Mouse (Mus musculus) heart, embryonic 14.5 days (tissue): ENCODE data around the gene Uchl5. TPM values are rescaled to one million over a fixed set of nuclear protein-coding genes. Genes with fewer than 3 reads are reported as not detected.
A peak's percentile ranks its signal among the peaks of the same experiment; 100 is the strongest.

Source experiments
- ATAC-seq: fragments of 200-750 bp; cut with Nextera tagmentation; 2 replicates; pipeline ENCODE4 v1.8.0; 2017; ENCODE audit warnings: low read depth, moderate TSS enrichment; ENCODE audit not compliant: insufficient number of reproducible peaks, insufficient read depth, low FRiP score
- H3K27ac ChIP-seq, 2 experiments: fragments of 200-500 bp in 1 of 2; fragments of 300-500 bp in 1 of 2; sonication (generic) in 1 of 2; replicated peaks in 1 of 2; 2 replicates each; pipeline ENCODE4 v1.5.1; 2012 to 2014; ENCODE audit warnings: low read depth in 2 of 2, low read length in 2 of 2, control low read depth in 1 of 2, mild to moderate bottlenecking in 1 of 2, mixed read lengths in 1 of 2; ENCODE audit not compliant: control insufficient read depth in 1 of 2, insufficient read depth in 1 of 2
- H3K27me3 ChIP-seq: fragments of 300-500 bp; sonication (generic); 2 replicates; pipeline ENCODE4 v1.6.1; 2014; ENCODE audit warnings: mild to moderate bottlenecking, low read length, control low read depth; ENCODE audit not compliant: control insufficient read depth, insufficient read depth
- H3K36me3 ChIP-seq: fragments of 300-500 bp; sonication (generic); 2 replicates; pipeline ENCODE4 v1.6.1; 2014; ENCODE audit warnings: mild to moderate bottlenecking, control low read depth, low read length, mixed read lengths; ENCODE audit not compliant: control insufficient read depth, insufficient read depth
- H3K4me1 ChIP-seq, 2 experiments: fragments of 200-500 bp in 1 of 2; fragments of 300-500 bp in 1 of 2; sonication (generic) in 1 of 2; 2 replicates each; pipeline ENCODE4 v1.6.1; 2012 to 2014; ENCODE audit warnings: low read length in 2 of 2, control low read depth in 1 of 2, mixed read lengths in 1 of 2; ENCODE audit not compliant: control insufficient read depth in 2 of 2, insufficient read depth in 2 of 2
- H3K4me2 ChIP-seq: fragments of 300-500 bp; sonication (generic); 2 replicates; pipeline ENCODE4 v1.6.1; 2014; ENCODE audit warnings: mild to moderate bottlenecking, low read length
- H3K4me3 ChIP-seq, 2 experiments: fragments of 200-500 bp in 1 of 2; fragments of 300-500 bp in 1 of 2; sonication (generic) in 1 of 2; 2 replicates each; pipeline ENCODE4 v1.5.1; 2012 to 2014; ENCODE audit warnings: low read length in 2 of 2, mild to moderate bottlenecking in 2 of 2, control low read depth in 1 of 2, low read depth in 1 of 2, moderate library complexity in 1 of 2; ENCODE audit not compliant: control insufficient read depth in 1 of 2, insufficient read depth in 1 of 2
- H3K9ac ChIP-seq: fragments of 300-500 bp; sonication (generic); 2 replicates; pipeline ENCODE4 v1.6.1; 2014; ENCODE audit warnings: mild to moderate bottlenecking, low read length
- H3K9me3 ChIP-seq: fragments of 300-500 bp; sonication (generic); 2 replicates; pipeline ENCODE4 v1.6.1; 2016; ENCODE audit warnings: low read length, control low read depth; ENCODE audit not compliant: control insufficient read depth
- WGBS: fragments of 180-500 bp; shearing (Covaris S2); extraction: QIAGEN DNeasy Blood & Tissue Kit; methylation state at CpG from one replicate; pipeline ENCODE4 v1.1.7; 2014; 5-methylcytosine and 5-hydroxymethylcytosine counted together
- polyA plus RNA-seq: library from polyadenylated mRNA; unstranded; fragments of >200 nt; fragmentation: Nextera tagmentation; extraction: Ambion mirVana; gene quantifications from 2 replicates; pipeline ENCODE4 v1.2.1, GENCODE M21; 2014

Gene Uchl5
- 44.7 and 45.8 TPM in 2 replicates for polyA plus RNA-seq

DNA sequence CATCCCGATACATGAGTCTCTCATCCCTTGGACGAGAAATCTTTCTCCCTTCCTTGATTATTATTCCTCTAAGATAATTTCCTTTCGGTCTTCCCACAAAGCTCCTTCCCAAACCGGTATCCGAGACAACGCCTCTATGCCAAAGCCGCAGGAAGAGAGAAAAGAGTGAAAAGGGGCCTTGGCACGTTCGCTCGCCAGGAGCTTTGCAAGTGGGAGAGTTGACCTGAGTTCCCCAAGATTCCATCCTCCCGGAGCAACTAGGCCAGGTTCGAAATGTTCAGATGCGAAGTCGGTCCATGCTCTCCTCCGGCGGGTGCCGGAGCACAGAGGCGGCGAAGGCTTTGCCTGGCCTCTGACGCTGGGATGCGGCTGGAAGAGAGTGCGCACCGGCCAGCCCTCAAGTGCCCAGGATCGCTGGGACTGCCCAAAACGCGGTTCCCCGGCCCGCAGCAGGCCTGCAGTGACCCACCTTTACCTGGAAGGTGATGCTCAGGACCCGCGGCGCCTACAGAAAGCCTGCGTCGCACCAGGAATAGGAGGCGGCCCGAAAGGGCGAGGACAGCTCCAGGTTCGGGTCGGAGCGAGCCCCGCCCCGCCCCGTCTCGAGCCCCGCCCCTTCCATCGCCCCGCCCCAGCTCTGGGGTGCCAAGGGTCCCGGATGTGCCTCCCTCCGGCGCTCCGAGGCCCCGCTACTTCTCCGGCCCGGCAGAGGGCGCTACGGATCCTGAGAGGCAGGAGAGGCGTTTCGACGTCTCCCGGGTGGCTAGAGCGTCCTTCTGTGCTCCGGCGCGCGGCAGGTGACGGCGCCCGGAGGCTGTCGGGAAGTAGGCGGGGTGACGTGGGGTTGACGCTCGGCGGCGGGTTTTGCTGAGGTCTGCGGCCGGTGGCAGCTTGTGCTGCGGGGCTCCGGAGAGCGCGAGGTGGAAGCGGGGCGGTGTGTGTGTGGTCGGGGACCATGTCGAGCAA is at the start of gene Uchl5, which contains the start of gene Trove2:
Uchl5 (plus strand) TSS at position 827 of the 966 bp plus-strand sequence.
Trove2 (minus strand) TSS at position 623 of the 966 bp plus-strand sequence.
- Histone ChIP-seq H3K4me2 (peak within 1 kb of the TSS; percentile 83), H3K27ac (peak within 1 kb of the TSS; percentile 53 to 71), H3K4me3 (peak within 1 kb of the TSS; percentile 74 to 93), H3K27me3 (no peaks in the 10 kb centered on the region), H3K4me1 (peaks cover 3 to 24% of the 10 kb centered on the region in 2 experiments; a peak in 2 of 4 replicates), H3K36me3 (peaks cover 11% of the 10 kb centered on the region; the same call in 1 of the 2 replicates), H3K9me3 (no peaks in the 10 kb centered on the region), H3K9ac (peak within 1 kb of the TSS; percentile 89)
- WGBS = under 1% methylated on average over 78 of the region's 84 CpGs
- ATAC-seq = peak; percentile 96

DNA sequence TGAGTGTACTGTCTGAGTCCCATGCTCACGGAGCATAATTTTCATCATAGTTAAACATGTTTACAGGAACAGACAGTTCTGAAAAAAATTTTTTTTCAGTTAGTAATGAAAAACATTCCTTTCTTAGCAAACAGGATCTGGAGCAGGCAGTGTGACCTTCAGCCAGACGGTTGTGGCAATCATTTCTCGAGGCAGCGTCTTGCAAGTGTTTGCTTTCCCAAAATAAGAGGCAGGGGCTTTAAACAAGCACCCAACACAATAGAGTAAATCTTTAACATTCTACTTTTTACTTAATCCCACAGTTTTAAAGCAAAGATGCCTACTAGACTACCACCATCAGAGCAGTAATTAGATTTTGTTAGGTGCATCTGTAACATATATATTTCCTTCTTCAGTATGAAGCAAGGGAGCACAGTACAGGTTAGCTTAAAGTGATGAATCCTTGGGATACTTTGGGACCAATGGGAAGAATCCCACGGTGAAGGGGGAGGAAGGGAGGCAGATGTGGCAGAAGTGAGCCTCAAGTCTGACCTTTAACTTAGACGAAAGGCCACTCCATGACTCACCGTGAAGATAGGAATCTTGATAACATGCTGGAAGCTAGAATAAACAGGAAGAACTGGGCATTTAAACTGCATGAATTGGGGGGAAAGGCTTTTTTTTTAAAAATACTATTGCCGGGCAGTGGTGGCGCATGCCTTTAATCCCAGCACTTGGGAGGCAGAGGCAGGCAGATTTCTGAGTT is 49.2 kb upstream of the Uchl5 start:
- Histone ChIP-seq H3K27me3 (no peaks in the 10 kb centered on the region), H3K27ac (no peak overlapping the region), H3K36me3 (no peaks in the 10 kb centered on the region), H3K4me2 (no peak overlapping the region), H3K9ac (no peak overlapping the region), H3K4me3 (no peak overlapping the region), H3K4me1 (no peaks in the 10 kb centered on the region), H3K9me3 (0 out of 2 replicates have a peak, but pooled peaks cover 3% of the 10 kb centered on the region)
- WGBS = 61% methylated on average over 9 of the region's 9 CpGs
- no peak for ATAC-seq

DNA sequence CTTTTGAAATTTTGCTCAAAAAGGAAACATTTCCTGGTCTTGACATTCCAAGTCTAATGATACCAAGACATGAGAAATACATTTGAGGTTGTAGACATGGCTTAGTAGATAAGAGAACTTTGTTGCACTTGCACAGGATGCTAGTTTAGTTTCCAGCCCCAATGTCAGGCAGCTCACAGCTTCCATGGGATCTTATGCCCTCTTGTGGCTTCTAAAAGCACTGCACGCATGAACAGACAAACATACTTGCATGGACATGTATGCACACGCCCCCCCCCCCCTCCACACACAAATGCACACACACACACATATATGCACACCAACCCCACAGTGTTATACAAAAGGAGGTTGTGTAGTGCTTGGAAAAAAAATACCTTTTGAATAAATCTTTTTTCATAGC is 46.2 kb upstream of the Uchl5 start:
- no peak for ATAC-seq
- Histone ChIP-seq H3K4me1 (no peaks in the 10 kb centered on the region), H3K9ac (no peak overlapping the region), H3K36me3 (no peaks in the 10 kb centered on the region), H3K4me3 (no peak overlapping the region), H3K4me2 (no peak overlapping the region), H3K27ac (no peak overlapping the region), H3K9me3 (0 out of 2 replicates have a peak, but pooled peaks cover 3% of the 10 kb centered on the region), H3K27me3 (no peaks in the 10 kb centered on the region)
- WGBS = 72% methylated on average over 2 of the region's 2 CpGs

DNA sequence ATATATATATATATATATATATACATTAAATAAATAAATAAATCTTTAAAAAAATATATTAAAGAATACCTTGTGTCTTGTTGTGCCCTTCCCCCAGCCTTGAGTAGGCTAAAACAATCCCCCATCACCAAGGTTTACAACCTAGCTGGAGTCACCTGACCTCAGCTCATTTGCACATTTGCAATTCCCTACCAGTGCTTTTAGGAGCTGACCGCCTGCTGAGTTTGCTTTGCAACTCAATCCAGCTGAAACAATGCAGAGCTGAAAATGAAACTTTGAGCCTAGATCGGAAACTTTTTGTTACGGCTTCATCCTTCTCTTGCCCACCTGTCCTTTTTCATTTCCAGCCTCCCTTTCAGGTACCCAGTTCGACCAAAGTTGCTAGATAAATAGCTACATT is 45.4 kb upstream of the Uchl5 start:
- H3K9me3 ChIP-seq = 0 out of 2 replicates have a peak, but pooled peaks cover 3% of the 10 kb centered on the region
- 64% methylated on average over 4 of the region's 4 CpGs for WGBS
- H3K4me2 ChIP-seq = no peak overlapping the region
- no peaks in the 10 kb centered on the region for H3K27me3 ChIP-seq
- no peak overlapping the region for H3K9ac ChIP-seq
- no peak overlapping the region for H3K27ac ChIP-seq
- ATAC-seq = no peak
- no peaks in the 10 kb centered on the region for H3K4me1 ChIP-seq
- H3K36me3 ChIP-seq = no peaks in the 10 kb centered on the region
- H3K4me3 ChIP-seq = no peak overlapping the region

DNA sequence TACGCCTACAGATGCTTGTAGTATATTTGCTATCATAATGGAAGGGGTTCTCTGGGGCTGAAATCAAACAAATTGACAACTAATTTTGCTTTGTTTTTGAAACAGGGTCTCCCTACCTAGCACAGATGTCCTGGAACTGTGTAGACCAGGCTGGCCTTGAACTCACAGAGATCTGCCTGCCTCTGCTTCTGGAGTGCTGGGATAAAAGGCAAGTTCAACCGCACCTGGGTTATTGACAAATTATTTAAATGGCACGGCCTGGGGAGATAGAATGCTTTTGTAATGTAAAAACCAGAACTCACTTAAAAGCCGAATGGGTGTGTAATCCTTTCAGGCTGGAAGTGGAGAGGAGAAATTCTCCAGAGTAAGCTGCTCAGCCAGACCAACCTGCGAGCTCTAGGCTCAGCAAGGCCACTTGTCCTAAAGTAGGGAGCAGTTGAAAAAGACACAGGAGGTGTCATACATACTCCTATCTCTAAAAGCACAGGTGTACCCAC is 43.1 kb upstream of the Uchl5 start:
- Histone ChIP-seq H3K9me3 (0 out of 2 replicates have a peak, but pooled peaks cover 3% of the 10 kb centered on the region), H3K27me3 (no peaks in the 10 kb centered on the region), H3K4me1 (no peaks in the 10 kb centered on the region), H3K27ac (no peak overlapping the region), H3K4me3 (no peak overlapping the region), H3K36me3 (no peaks in the 10 kb centered on the region), H3K4me2 (no peak overlapping the region), H3K9ac (no peak overlapping the region)
- 73% methylated on average over 5 of the region's 5 CpGs for WGBS
- ATAC-seq = no peak

DNA sequence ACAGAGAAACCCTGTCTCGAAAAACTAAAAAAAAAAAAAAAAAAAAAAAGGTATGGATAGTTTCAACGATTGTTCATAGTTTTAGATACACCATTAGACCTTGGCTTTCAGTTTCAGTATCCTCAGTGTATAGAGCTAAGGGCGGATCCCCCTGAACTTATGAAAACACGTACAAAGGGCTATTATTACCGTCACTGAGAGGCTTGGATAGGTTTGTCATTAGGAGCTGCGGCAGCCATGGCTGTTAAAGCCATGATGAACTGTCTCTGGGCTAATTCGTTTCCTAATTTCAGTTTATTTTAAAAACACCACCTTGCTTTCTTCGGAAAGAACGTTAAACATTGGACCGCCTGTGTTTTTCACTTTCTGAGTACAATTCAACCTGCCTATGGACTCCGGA is 38.3 kb upstream of the Uchl5 start:
- Histone ChIP-seq H3K36me3 (peaks cover 21% of the 10 kb centered on the region), H3K27me3 (no peaks in the 10 kb centered on the region), H3K27ac (no peak overlapping the region), H3K9me3 (no peaks in the 10 kb centered on the region), H3K4me3 (peak overlapping the region; percentile 80 to 87), H3K4me1 (peaks cover 0 to 2% of the 10 kb centered on the region in 2 experiments; a peak in 1 of 4 replicates), H3K4me2 (peak overlapping the region; percentile 90), H3K9ac (peak overlapping the region; percentile 85)
- WGBS = 25% methylated on average over 10 of the region's 11 CpGs
- ATAC-seq = no peak
